Mouse (Mus musculus) frontal cortex, postnatal 36 days (tissue): ENCODE measurements at regions not wholly inside any gene's neighbourhood (a gene's known extent, or its start where the extent isn't known, plus 50 kb on each side); places are given as distances from the start of the nearest gene placed in this dataset.

ENCODE experiments used
- DNase-seq, 2 experiments: peaks; one replicate each; pipeline ENCODE4 v3.0.0; 2022; ENCODE audit warnings: low spot score in 2 of 2

DNA sequence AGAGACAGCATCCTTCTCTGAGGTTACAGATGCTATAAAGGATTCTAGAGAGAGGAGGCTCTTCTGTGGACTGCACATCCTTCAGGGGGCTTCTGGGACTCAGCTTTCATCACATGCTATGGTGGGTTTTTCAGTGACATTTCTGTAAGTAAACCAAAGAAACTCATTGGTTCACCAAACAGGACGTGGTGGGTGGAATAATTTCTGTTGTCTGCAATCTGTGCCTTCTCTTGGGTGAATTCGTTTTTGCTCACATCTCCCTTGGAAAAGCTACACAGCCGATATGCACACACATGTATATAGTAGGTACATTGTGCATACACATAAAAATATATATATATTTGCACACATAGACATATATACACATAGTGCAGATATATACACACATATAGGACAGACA, 110.2 kb downstream of the Chst1 start:
- no peak for DNase-seq

DNA sequence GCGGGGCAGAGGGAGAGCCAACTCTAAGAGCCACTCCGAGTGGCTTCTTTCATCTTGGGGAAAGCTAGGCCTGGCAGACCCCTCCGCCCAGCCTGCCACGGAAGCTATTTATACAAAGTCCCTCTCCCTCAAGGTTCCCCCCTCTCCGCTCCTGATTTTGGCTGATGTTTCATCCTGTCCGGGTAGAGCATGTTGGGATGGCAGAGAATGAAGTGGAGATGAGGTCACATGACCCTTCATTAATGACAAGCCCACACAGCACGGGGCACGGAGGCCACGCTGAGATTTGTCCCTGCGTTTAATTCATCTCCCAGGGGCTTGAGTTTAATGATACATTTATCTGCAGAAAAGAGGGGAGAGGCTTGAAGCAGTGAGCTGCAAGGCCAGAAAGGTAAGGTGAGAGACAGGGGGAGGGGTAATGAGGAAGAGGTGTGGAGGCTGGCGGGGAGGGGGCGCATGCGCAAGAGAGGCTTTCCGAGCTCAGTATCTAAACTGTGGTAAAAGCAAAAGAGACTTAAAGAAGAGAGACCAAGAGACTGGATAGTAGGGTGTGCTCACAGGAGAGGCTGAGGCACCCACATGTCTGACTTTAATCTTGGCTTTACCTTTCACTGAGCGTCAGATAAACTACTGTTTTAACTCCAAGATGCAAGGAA, 111.7 kb downstream of the Chst1 start:
- DNase-seq = no peak

DNA sequence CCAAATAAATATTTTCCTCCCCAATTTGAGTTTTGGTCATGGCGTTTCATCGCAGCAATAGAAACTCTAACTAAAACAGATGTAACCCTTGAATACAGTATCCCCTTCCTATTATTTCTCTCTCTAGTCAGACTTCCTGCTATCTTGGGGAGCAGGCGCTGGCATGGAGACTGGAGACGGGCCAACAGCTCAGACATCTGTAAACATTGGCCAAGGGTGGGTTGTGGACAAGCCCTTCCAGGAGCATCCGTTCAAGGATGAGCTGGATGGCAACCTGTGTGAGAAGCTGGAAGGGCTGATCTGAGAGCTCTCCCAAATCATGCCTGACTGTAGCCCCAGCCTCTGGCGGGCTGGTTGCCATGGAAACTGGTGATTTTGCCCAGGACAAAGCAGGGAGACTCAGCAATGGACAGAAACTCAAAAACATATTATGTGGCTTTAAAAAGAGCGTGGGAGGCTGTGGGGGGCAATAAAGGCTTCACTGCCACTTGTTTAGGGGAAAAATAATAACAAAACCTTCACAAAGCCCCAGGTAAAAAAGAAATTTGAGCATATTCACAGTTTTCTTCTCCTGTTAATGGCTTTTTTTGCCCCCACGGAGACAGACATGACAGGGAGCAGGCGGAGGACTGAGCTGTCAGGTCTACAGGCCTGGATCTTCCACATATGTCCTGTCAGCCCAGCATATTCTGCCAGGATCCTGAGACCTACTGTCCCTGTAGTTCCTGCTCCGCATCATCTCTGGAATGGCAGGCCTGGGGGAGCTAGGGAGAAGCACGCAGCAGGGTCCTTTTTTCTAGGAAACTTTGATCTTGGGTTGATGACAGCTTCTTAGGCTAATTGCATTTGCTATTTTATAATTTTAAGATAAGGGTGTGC, 113.0 kb downstream of the Chst1 start:
- no peak for DNase-seq

DNA sequence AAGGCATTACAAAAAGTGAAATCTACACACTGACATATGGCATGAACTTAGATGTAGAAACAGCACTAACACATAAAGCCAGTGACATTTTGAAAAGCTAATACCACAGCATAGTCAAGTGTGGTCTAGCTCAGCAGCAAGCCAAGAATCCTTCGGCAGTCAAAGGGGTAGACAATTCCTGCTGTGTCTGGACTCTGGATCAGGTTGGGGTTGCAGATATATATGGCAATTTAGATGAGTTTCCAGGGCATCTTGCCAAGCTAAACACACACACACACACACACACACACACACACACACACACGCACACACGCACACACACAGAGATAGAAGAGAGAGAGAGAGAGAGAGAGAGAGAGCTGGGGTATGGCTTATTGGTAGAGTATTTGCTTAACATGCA, 118.2 kb downstream of the Chst1 start:
- no peak for DNase-seq

DNA sequence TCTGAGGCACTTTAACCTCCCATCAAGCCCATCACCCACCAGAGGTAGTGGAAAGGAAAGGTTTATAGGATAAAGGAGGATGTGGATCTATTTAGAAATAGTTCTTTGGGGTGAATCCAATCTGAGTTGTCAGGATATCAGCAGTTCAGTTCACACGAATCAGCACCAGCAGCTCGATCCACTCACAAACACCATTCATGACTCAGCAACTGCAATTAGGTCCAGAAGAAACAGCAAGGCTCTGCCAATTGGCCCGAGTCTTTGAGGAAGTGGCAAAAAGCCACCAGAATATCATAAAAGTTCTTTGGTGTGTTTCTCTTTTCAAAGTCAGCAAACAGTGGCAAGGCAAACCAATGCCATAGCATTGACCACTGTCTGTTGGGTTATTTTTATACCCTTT, 122.4 kb downstream of the Chst1 start:
- no peak for DNase-seq

DNA sequence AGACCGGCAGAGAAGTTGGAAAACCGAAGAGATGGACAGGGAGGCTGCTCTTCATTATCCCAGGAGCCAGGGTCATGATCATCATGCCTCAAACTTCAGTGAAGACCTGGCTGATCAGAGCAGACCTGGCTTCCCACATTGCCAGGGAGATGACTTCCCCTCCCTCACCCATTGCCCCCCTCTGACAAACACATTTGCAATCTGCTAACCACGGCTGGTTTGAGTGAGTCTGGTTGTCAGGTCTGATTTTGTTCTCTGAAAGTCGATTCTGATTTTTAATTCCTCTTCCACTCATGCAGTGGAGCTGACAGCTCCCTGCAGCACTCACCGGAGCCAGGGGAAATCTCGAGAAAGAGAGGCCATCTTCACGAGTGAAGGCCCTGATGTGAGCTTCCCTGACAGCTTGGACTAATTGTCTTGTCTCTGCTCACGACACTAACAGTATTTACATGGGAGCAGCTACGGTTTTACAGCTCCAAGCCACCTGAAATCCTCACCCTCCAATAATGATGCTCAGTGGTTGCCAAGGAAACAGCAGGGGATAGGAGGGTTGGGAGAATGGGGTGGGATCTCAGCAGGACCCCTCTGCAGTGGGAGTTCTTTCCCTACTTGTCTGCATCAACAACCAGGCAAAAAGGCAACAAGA, 124.2 kb downstream of the Chst1 start:
- no peak for DNase-seq

DNA sequence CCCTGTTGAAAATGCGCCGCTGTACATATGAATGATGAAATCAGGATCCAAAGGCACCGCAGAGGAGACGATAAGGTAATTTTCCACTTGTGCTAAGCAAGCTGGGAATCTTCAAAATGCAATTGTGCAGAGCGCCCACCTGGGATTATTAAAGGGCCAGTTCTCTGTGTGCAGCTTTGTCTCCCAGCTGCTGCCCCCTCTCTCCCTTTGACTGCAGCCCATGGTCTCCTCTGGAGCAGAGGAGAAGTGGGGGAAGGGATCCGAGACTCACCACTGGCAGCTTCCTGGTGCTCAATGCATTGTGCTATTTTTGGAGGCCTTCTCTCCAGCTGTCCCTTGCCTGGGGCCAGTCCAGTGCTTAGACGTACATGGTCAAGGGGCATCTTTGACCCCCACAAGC, 127.1 kb downstream of the Chst1 start:
- DNase-seq = no peak

DNA sequence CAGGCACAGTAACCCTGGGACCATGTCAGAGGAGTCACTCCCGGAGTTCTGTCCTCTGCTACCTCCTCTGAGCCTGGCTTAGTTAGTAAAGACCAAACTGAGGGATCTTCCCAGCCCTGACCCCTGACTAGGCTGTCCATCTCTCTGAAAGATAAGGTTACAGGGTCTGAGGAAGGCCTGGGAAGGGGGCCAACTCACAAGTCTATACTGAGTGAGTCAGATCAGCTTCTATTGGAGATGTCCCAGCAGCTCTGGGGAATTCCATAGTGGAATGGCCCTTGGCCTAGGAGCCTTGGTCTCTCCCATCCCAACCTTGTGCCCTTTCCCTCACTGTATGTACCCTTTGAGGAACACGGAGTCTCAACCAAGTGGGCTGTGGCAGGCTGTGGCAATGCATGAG, 127.7 kb downstream of the Chst1 start:
- DNase-seq = no peak

DNA sequence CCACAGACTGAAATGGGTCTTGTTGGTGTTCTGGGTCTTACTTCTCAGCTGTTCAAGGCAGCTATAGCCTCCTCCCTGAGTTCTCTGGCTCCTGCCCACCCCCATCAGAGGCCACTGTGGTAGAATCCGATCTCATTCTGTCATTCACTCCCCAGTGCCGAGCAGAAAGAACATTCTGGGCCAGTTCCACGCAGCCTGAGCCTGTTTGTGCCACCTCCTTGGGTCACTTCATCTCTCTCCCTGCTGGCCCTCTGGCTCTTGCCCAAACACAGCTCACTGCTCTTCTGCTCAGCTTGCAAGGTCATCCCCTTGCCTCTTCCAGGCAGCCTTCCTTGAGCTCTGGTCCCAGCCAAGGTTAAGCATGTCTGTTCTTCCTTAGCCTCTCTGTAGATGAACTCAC, 128.9 kb downstream of the Chst1 start:
- no peak for DNase-seq

DNA sequence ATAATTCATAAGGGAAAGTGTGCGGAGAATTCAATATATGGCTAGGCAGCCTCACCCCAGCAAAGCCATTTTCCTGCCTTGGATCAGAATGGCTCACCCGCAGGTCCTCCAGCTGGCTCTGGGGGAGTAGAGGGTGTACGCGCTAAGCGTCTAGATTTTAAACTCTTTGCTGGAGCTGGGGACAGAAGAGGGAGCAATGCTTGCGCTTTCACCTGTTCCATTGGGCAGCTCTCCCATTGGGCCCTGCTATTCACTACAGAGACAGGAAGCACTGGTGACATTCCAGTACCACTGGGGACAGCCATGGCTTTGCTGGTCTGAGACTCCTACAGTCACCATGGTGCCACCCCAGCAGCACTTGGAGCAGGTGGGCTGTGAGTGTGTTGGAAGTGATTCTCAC, 130.9 kb downstream of the Chst1 start:
- DNase-seq = no peak

DNA sequence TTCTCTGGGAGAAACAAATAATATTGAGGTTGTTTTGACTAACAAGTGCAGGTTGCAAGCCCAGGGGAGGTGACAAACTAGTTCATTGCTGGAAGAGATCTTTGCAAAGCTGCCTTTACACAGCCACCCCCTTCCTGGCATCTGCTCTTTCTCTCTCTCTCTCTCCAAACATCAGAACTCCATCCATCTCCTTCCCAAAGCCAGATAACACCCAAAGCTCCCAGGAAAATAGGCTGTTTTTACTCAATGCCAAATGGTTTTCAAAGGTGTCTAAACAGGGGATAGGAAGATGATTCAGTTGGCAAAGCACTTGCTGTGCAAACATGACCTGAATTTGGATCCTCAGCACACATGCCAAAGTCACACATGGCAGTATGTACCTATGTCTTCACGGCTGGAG, 133.9 kb downstream of the Chst1 start:
- peak in 1 of 2 experiments; percentile 58 for DNase-seq

DNA sequence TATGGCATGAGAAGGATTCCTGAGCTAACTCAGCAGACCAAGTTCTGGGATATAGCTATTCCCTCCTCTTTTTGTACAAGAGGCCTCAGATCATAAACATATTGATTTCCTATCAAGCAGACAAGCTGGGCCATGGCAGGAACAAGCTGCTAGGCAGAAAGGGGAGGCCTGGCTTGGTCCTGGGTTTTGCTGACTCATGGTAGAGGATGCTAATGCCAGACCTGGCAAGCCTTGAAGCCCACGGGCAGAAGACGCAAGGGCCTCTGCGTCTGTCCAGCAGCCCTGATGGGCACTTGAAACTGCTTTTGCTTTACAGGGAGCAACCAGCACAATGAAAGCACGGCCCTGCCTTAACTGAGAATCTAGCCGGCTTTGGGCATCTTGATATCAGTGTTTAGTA, 136.3 kb downstream of the Chst1 start:
- DNase-seq = no peak

DNA sequence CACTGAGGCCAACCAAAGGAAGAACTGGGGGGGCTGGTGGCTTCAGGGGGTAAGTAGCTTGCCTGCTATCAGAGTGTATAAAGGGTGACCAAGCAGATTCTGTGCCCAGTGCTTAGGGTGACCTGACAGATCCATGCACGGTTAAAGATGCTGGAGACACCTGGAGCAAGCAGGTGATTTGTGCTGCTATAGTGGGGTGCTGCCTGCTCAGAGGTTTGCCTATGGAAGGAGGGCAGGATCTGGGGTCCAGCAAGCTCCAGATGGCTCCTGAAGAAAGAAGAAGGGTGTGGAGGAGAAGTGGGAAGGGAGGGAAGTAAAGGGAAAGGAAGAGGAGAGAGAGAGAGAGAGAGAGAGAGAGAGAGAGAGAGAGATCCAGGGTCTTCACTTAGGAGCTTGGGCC, 137.8 kb downstream of the Chst1 start:
- DNase-seq = no peak

DNA sequence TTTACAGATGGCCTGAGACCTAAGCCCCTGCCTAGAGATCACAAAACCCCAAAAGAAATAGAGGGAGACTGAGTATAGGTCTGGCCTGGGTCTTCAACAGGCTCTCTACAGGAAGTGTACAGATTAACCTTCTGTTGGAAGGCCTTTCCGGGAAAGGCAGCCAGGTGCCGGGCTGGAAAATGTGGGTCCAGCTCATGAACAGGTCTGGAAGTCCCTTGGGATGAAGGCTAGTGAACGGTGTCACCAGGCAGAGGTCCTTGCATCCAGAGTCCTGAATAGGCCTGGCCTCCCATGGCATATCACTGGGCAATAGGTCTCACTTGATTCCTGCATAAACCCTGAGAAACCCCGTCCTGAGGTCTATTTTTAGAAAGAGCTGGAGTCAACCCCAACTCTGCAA, 140.1 kb downstream of the Chst1 start:
- no peak for DNase-seq

DNA sequence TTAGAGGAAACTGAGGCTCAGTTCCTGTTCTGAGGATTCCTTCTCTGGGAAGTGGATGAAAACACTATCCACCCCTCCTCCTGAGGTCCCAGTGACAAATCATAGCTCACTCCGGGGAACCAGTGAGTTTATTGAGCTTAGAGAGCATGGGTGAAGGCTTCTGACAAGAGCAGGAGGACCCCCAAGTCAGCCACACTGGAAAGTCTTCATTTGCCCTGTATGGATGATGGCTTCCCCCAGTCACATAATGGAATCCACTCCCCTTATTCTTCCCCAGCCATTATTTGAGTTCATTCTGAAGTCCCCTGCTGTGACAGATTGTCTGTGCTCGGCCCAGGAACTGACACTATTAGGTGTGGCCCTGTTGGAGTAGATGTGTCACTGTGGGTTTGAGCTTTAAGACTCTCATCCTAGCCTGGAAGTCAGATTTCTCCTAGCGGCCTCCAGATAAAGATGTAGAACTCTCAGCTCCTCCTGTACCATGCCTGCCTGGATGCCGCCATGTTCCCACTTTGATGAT, 141.3 kb downstream of the Chst1 start:
- no peak for DNase-seq

DNA sequence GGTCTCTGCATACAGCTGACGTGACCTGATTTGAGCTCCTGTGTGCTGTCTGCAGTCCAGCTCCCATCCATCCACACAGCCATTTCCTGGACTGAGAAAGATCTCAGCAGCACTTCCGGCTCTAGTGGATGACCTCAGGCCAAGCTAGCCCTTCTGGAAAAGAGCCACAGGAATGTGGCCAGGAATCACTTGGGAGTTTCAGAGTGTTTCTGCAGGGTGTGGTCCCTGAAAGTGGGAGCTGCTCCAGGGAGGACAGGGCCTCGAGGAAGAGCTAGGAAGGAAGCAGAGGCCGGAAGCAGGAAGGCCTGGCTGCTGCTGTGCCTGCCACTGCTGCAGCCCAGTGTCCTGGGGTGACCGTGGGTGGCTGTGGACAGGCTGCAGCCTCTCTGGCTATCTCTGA, 142.5 kb downstream of the Chst1 start:
- no peak for DNase-seq

DNA sequence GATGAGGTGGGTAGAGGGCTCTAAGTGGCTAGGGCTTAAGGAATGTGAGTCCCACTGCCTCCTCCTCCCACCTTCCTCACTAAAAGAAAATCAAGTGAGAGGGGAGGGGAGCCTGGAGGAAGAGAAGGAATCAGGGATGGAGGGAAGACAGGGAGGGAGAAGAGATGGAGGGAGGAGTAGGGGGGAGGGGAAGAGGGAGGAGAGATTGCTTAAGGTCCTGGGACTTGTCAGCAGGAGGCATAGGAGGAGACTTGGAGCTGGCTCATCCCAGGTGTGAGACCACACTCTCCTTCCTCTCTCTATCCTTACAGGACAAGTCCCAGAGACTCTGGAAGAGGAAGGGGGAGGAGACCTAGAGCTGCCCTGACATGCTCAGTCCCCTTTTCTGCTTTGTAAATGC, 143.2 kb downstream of the Chst1 start:
- no peak for DNase-seq

DNA sequence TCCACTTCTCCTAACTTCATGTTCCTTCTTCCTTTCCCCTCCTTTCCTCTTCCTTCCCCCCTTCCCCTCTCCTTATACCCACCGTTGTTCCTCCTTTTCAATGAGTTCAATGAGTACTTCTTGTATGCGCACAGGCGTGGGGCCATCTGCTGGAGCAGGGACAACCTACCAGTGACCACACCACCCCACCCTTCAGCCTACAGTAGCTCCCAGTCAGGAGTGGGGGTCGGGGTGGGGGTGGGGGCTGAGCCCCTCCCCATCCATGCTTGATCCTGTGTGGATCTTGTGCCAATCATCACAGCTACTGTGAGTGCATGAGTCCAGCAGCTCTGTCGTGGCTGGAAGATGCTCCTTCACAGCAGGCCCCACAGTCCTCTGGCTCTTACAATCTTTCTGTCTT, 143.6 kb downstream of the Chst1 start:
- DNase-seq = no peak

DNA sequence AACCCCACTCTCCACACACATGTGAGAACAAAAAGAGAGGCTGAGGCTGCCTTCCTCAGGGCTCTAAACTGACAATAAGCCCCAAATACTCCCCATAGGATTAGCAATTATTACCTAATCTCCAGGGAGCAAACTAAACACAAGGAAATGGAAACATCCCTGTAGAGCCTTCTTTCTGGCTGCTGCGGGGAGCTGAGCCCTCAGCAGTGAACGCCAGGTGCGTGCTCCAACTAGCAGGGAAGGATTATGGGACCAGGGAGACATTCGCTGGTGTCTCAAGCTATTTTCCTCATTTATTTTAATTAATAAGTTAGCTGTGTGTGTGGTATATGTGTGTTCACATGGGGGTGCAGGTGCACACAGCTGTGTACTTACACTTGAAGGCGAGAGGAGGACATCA, 144.4 kb downstream of the Chst1 start:
- DNase-seq = no peak

DNA sequence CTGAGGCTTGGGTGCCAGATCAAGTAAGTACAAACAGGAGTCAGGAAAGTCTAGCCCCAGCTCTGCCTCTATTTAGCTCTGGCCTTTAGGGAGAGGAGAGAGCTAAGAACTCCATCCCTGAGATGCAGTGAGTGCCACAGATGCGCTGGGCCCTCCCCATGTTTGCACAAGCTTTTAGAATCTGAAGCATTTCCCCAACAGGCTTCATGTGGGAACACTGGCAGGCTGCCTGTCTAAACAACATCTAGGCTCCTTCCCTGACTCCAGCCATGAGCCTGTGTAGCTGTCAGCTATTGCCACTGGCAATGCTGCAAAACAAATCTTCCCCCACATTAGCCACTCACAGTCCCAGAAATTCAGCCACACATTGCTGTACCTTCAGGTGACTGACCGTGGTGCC, 147.9 kb downstream of the Chst1 start:
- DNase-seq = no peak

DNA sequence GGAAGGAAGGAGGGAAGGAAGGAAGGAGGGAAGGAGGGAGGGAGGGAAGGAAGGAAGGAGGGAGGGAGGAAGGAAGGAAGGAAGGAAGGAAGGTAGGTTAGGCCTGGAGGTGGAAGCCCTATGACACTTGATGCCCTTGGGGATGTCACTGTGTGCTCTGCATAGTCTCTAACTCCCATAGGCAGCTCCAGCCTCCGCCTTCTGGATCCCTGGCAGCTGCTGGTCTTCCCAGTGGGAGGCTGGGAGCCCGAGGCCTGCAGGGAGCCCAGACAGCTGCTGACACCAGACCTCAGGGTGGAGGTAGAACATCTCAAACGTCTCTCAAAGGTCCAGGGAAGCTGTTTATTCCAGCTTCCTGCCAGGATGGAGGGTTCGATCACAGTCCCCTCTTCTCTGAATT, 150.6 kb downstream of the Chst1 start:
- no peak for DNase-seq

DNA sequence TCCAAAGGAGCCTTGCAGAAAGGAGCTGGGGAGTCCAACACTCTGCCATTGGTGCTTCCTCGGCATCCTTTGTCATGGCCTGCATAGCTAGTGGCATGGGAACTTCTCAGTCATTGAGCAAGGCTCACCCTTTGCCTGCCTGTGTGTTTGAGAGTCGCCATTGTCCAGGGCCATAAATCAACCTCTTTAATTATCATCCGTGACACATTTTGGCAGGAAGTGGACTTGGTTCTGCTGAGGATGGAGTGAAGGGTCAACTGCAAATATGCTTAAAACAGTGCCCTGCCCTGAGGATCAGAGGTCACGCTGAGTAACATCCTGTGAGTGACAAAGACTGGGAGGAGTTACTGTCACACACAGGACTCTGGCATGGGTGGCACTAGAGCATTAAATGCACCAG, 151.2 kb downstream of the Chst1 start:
- DNase-seq = no peak

DNA sequence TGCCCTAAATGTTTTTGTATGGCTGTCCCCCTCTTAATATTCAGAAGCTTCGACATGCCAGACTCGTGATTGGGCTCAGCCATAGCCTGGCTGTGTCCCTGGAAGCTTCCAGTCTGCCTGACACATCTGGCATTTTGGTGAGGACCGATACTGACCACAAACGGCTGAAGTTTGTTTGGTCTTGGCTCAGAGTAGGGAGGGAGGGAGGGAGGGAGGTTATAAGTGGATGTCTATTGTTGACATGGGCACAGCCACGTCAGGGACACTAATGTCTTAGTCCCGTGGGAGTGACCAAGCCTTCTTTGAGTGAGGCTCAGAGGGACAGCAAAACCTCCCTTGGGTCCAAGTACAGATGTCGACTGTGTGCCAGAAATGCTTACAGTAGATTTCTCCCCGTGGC, 151.7 kb downstream of the Chst1 start:
- DNase-seq = no peak
